Mouse (Mus musculus) retina, postnatal 1 day (tissue): Measurements from ENCODE around the gene Timp3.

Source experiments
- DNase-seq: peaks from one replicate; pipeline ENCODE4 v3.0.0-alpha.2; 2012

Gene Timp3

GRCm38 (mm10) chr10:86389357-86389756 lies 89.2 kb downstream of the Timp3 start:
- DNase-seq = no peak

- DNase-seq = peak; percentile 77
These were observed 89.7 kb downstream of the Timp3 start for GRCm38 (mm10) chr10:86389913-86390312.

GRCm38 (mm10) chr10:86392399-86392798 lies 92.2 kb downstream of the Timp3 start:
- no peak for DNase-seq

GRCm38 (mm10) chr10:86397577-86398346 lies 97.6 kb downstream of the Timp3 start:
- DNase-seq = no peak

GRCm38 (mm10) chr10:86398347-86398720 lies 98.2 kb downstream of the Timp3 start:
- DNase-seq = no peak
